Mouse (Mus musculus) lung, adult 2 months (tissue): ENCODE results near the gene Gramd4.

Experiments
- CTCF ChIP-seq: fragments of 200-500 bp; IDR thresholded peaks from 2 replicates; pipeline ENCODE4 v1.5.1; 2011; ENCODE audit warnings: mild to moderate bottlenecking, low read length, control low read depth; ENCODE audit not compliant: insufficient read depth
- POLR2A ChIP-seq: fragments of 200-500 bp; IDR thresholded peaks from 2 replicates; pipeline ENCODE4 v1.6.1; 2011; ENCODE audit warnings: low read depth, mild to moderate bottlenecking, control low read depth, low read length, borderline replicate concordance; ENCODE audit errors: extremely low read depth

DNA sequence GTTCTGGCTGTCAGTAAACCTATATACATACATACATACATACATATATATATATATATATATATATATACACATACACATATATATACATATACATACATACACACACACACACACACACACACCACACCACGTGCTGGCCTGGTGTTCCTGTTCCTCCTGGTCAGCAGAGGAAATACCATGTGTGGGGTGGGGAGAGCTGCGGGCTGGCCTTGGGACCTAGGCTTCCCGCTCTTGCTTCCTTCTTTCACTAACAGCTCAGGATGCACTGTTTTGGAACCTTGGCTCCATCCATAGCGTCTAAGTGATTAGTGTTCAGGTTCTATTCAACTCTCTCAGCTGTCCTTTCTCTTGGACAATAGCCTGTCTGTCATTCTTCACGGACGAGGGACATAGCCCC lies 48.3 kb downstream of the Gramd4 start:
- TF ChIP-seq CTCF, result no peak
- no peak for TF ChIP-seq POLR2A
